Mouse (Mus musculus) heart, postnatal 36 days (tissue): ENCODE measurements around the gene Olfr479. TPM values are rescaled to one million over a fixed set of nuclear protein-coding genes. Genes with fewer than 3 reads are reported as not detected.
"Not testable (repeated sequence)": the region's sequence is repeated elsewhere in the genome, so short reads cannot be mapped to it uniquely, and the experiment has no call there.

Experiments
- DNase-seq, 2 experiments: peaks; one replicate each; pipeline ENCODE4 v3.0.0; 2021 to 2022
- intact Hi-C: fragments of 180-260 bp; cut with DNase I; formaldehyde crosslinking; loops from one replicate; pipeline ENCODE4 v1.15.1; 2025
- total RNA-seq, 2 experiments: library from RNA; stranded (reverse); gene quantifications; 2 replicates each; pipeline ENCODE4 v1.2.3; 2021

The Olfr479 gene
- total RNA-seq: not detected

GRCm38 (mm10) chr7:108050393-108050792, at the start of gene Olfr479:
Gene Olfr479, plus strand, starts transcription at chr7:108050693.
- DNase-seq: no peak
- intact Hi-C loops: no loop called here

GRCm38 (mm10) chr7:108014256-108014655, 36.2 kb upstream of the Olfr479 start:
- DNase-seq, intact Hi-C loops: not testable (repeated sequence)

- intact Hi-C loops: no loop called here
These were observed 16.6 kb upstream of the Olfr479 start, which contains the start of gene Olfr478 for GRCm38 (mm10) chr7:108033889-108034288. Gene Olfr478, minus strand, starts transcription at chr7:108033989.

GRCm38 (mm10) chr7:108067246-108067645, 16.8 kb downstream of the Olfr479 start, which contains the start of gene Olfr480:
Gene Olfr480, minus strand, starts transcription at chr7:108067346.
- no peak for DNase-seq
- intact Hi-C loops: no loop called here

More at GRCm38 (mm10) chr7:108033889-108034288, 16.6 kb upstream of the Olfr479 start, which contains the start of gene Olfr478:
- DNase-seq: no peak

- intact Hi-C loops: no loop called here
- no peak for DNase-seq
These were observed 29.1 kb downstream of the Olfr479 start, which contains the start of gene Olfr481 for GRCm38 (mm10) chr7:108079555-108079954. Gene Olfr481, plus strand, starts transcription at chr7:108079855.

GRCm38 (mm10) chr7:108097486-108097885, 47.0 kb downstream of the Olfr479 start, which contains the start of gene Olfr482:
Gene Olfr482, minus strand, starts transcription at chr7:108097586.
- intact Hi-C loops: no loop called here
- no peak for DNase-seq

- intact Hi-C loops: no loop called here
- DNase-seq: no peak
These were observed 50.1 kb downstream of the Olfr479 start, which contains the start of gene Olfr483 for GRCm38 (mm10) chr7:108100549-108100948. Gene Olfr483, plus strand, starts transcription at chr7:108100849.

Other genes starting within 250 kb of the Olfr479 start
- gene Ovch2, start 249.5 kb upstream of the Olfr479 start, total RNA-seq: not detected
- gene Olfr467, start 238.4 kb upstream of the Olfr479 start, total RNA-seq: not detected
- gene Olfr469, start 225.2 kb upstream of the Olfr479 start, total RNA-seq: not detected
- gene Olfr470, start 203.2 kb upstream of the Olfr479 start, total RNA-seq: not detected
- gene Olfr472, start 152.8 kb upstream of the Olfr479 start, total RNA-seq: not detected
- not detected for gene Olfr473, start 120.2 kb upstream of the Olfr479 start, total RNA-seq
- gene Olfr474, start 96.0 kb upstream of the Olfr479 start, total RNA-seq: not detected
- not detected for gene Olfr476, start 85.9 kb upstream of the Olfr479 start, total RNA-seq
- not detected for gene Olfr477, start 64.0 kb upstream of the Olfr479 start, total RNA-seq
- gene Olfr478, start 16.7 kb upstream of the Olfr479 start, total RNA-seq: not detected
- not detected for gene Olfr480, start 16.7 kb downstream of the Olfr479 start, total RNA-seq
- not detected for gene Olfr481, start 29.2 kb downstream of the Olfr479 start, total RNA-seq
- 1 to 10 TPM in 1 of 2 experiments, under 1 TPM in 1; 0.62 to 1.0 TPM for gene Olfr482, start 46.9 kb downstream of the Olfr479 start, total RNA-seq
- not detected for gene Olfr483, start 50.2 kb downstream of the Olfr479 start, total RNA-seq
- not detected for gene Olfr484, start 76.8 kb downstream of the Olfr479 start, total RNA-seq
- gene Olfr485, start 109.2 kb downstream of the Olfr479 start, total RNA-seq: not detected
- not detected for gene Olfr486, start 122.0 kb downstream of the Olfr479 start, total RNA-seq
- not detected for gene Olfr487, start 163.9 kb downstream of the Olfr479 start, total RNA-seq
- not detected for gene Olfr488, start 207.7 kb downstream of the Olfr479 start, total RNA-seq
- not detected for gene Olfr490, start 238.2 kb downstream of the Olfr479 start, total RNA-seq